Mouse (Mus musculus): ENCODE measurements around the gene Adam15. TPM values are rescaled to one million over a fixed set of nuclear protein-coding genes. Genes with fewer than 3 reads are reported as not detected.

Adam15 gene
- polyA plus RNA-seq, 1 experiment = 187 TPM

- Histone ChIP-seq H3K27ac (ENCODE audit: control insufficient read depth, insufficient read depth, low read depth, low read length, poor library complexity) (peak overlapping the region; percentile 93), H3K4me1 (ENCODE audit: control insufficient read depth, insufficient read depth, low read length) (peaks cover 2% of the 10 kb centered on the region), H3K4me3 (replicated peaks; ENCODE audit: control insufficient read depth, low read depth, low read length) (peak overlapping the region; percentile 67)
- peak; percentile 41; the same call in 1 of the 2 replicates for TF ChIP-seq POLR2A (IDR thresholded peaks at IDR 0.05; ENCODE audit: borderline replicate concordance, control insufficient read depth, low read depth, low read length)
- TF ChIP-seq CTCF (IDR thresholded peaks at IDR 0.05; ENCODE audit: control insufficient read depth, insufficient read depth, low read length) = no peak
- 30% methylated on average over 11 of the region's 11 CpGs for WGBS
Measured at GRCm38 (mm10) chr3:89387632-89388031, 37.8 kb upstream of the Adam15 start.

- H3K4me3 ChIP-seq (replicated peaks; ENCODE audit: control insufficient read depth, low read depth, low read length) = peak overlapping the region; percentile 67
- no peak for TF ChIP-seq POLR2A (IDR thresholded peaks at IDR 0.05; ENCODE audit: borderline replicate concordance, control insufficient read depth, low read depth, low read length)
- TF ChIP-seq CTCF (IDR thresholded peaks at IDR 0.05; ENCODE audit: control insufficient read depth, insufficient read depth, low read length) = no peak
- H3K27ac ChIP-seq (ENCODE audit: control insufficient read depth, insufficient read depth, low read depth, low read length, poor library complexity) = peak overlapping the region; percentile 93
- 62% methylated on average over 17 of the region's 17 CpGs for WGBS
- H3K4me1 ChIP-seq (ENCODE audit: control insufficient read depth, insufficient read depth, low read length) = peaks cover 2% of the 10 kb centered on the region
Measured at GRCm38 (mm10) chr3:89386438-89387420, 36.9 kb upstream of the Adam15 start.

- Histone ChIP-seq H3K4me3 (replicated peaks; ENCODE audit: control insufficient read depth, low read depth, low read length) (peak overlapping the region; percentile 54), H3K4me1 (ENCODE audit: control insufficient read depth, insufficient read depth, low read length) (peaks cover 2% of the 10 kb centered on the region)
Measured at GRCm38 (mm10) chr3:89385451-89385850, 35.7 kb upstream of the Adam15 start.

GRCm38 (mm10) chr3:89384331-89385076 lies 34.7 kb upstream of the Adam15 start:
- peak overlapping the region; percentile 54 for H3K4me3 ChIP-seq (replicated peaks; ENCODE audit: control insufficient read depth, low read depth, low read length)
- peaks cover 6% of the 10 kb centered on the region for H3K4me1 ChIP-seq (ENCODE audit: control insufficient read depth, insufficient read depth, low read length)
- peak overlapping the region; percentile 75 for H3K27ac ChIP-seq (ENCODE audit: control insufficient read depth, insufficient read depth, low read depth, low read length, poor library complexity)
- TF ChIP-seq CTCF (IDR thresholded peaks at IDR 0.05; ENCODE audit: control insufficient read depth, insufficient read depth, low read length) (no peak), POLR2A (IDR thresholded peaks at IDR 0.05; ENCODE audit: borderline replicate concordance, control insufficient read depth, low read depth, low read length) (no peak)
- WGBS = 69% methylated on average over 12 of the region's 12 CpGs

More at GRCm38 (mm10) chr3:89385451-89385850, 35.7 kb upstream of the Adam15 start:
- H3K27ac ChIP-seq (ENCODE audit: control insufficient read depth, insufficient read depth, low read depth, low read length, poor library complexity) = peak overlapping the region; percentile 75
- WGBS = 7% methylated on average over 11 of the region's 11 CpGs
- TF ChIP-seq CTCF (IDR thresholded peaks at IDR 0.05; ENCODE audit: control insufficient read depth, insufficient read depth, low read length) (no peak), POLR2A (IDR thresholded peaks at IDR 0.05; ENCODE audit: borderline replicate concordance, control insufficient read depth, low read depth, low read length) (peak; percentile 40; the same call in 1 of the 2 replicates)

- TF ChIP-seq CTCF (IDR thresholded peaks at IDR 0.05; ENCODE audit: control insufficient read depth, insufficient read depth, low read length) (no peak), POLR2A (IDR thresholded peaks at IDR 0.05; ENCODE audit: borderline replicate concordance, control insufficient read depth, low read depth, low read length) (no peak)
- no peak overlapping the region for H3K4me3 ChIP-seq (replicated peaks; ENCODE audit: control insufficient read depth, low read depth, low read length)
- peaks cover 6% of the 10 kb centered on the region for H3K4me1 ChIP-seq (ENCODE audit: control insufficient read depth, insufficient read depth, low read length)
- WGBS = 82% methylated on average over 5 of the region's 5 CpGs
- H3K27ac ChIP-seq (ENCODE audit: control insufficient read depth, insufficient read depth, low read depth, low read length, poor library complexity) = no peak overlapping the region
Measured at GRCm38 (mm10) chr3:89383651-89384255, 34.0 kb upstream of the Adam15 start.

- 83% methylated on average over 5 of the region's 5 CpGs for WGBS
- no peak overlapping the region for H3K27ac ChIP-seq (ENCODE audit: control insufficient read depth, insufficient read depth, low read depth, low read length, poor library complexity)
- H3K4me1 ChIP-seq (ENCODE audit: control insufficient read depth, insufficient read depth, low read length) = peaks cover 6% of the 10 kb centered on the region
- TF ChIP-seq POLR2A (IDR thresholded peaks at IDR 0.05; ENCODE audit: borderline replicate concordance, control insufficient read depth, low read depth, low read length) = no peak
- TF ChIP-seq CTCF (IDR thresholded peaks at IDR 0.05; ENCODE audit: control insufficient read depth, insufficient read depth, low read length) = no peak
- H3K4me3 ChIP-seq (replicated peaks; ENCODE audit: control insufficient read depth, low read depth, low read length) = no peak overlapping the region
Measured at GRCm38 (mm10) chr3:89382950-89383349, 33.2 kb upstream of the Adam15 start.

GRCm38 (mm10) chr3:89382033-89382882 lies 32.5 kb upstream of the Adam15 start:
- TF ChIP-seq POLR2A (IDR thresholded peaks at IDR 0.05; ENCODE audit: borderline replicate concordance, control insufficient read depth, low read depth, low read length) (no peak), CTCF (IDR thresholded peaks at IDR 0.05; ENCODE audit: control insufficient read depth, insufficient read depth, low read length) (no peak)
- H3K4me3 ChIP-seq (replicated peaks; ENCODE audit: control insufficient read depth, low read depth, low read length) = no peak overlapping the region
- WGBS = 78% methylated on average over 9 of the region's 9 CpGs
- no peak overlapping the region for H3K27ac ChIP-seq (ENCODE audit: control insufficient read depth, insufficient read depth, low read depth, low read length, poor library complexity)
- peaks cover 6% of the 10 kb centered on the region for H3K4me1 ChIP-seq (ENCODE audit: control insufficient read depth, insufficient read depth, low read length)

Measured in bone marrow, adult 2 months (tissue).